Mouse (Mus musculus) forebrain, embryonic 16.5 days (tissue): Measurements from ENCODE around the gene Sez6. TPM values are rescaled to one million over a fixed set of nuclear protein-coding genes. Genes with fewer than 3 reads are reported as not detected.

ENCODE experiments used
- ATAC-seq: fragments of 200-750 bp; cut with Nextera tagmentation; 2 replicates; pipeline ENCODE4 v1.8.0; 2017; ENCODE audit warnings: mild to moderate bottlenecking, moderate library complexity
- H3K27ac ChIP-seq: fragments of 300-500 bp; sonication (generic); 2 replicates; pipeline ENCODE4 v1.5.1; 2014; ENCODE audit warnings: low read length, control low read depth
- H3K27me3 ChIP-seq: fragments of 300-500 bp; sonication (generic); replicated peaks from 2 replicates; pipeline ENCODE4 v1.6.1; 2014; ENCODE audit warnings: low read length; ENCODE audit not compliant: control insufficient read depth, insufficient read depth
- H3K36me3 ChIP-seq: fragments of 300-500 bp; sonication (generic); 2 replicates; pipeline ENCODE4 v1.6.1; 2014; ENCODE audit not compliant: control insufficient read depth, insufficient read depth
- H3K4me1 ChIP-seq: fragments of 300-500 bp; sonication (generic); replicated peaks from 2 replicates; pipeline ENCODE4 v1.6.1; 2014; ENCODE audit warnings: low read length; ENCODE audit not compliant: control insufficient read depth, insufficient read depth
- H3K4me2 ChIP-seq: fragments of 300-500 bp; sonication (generic); 2 replicates; pipeline ENCODE4 v1.6.1; 2014; ENCODE audit warnings: mild to moderate bottlenecking, low read length, control low read depth
- H3K4me3 ChIP-seq: fragments of 300-500 bp; sonication (generic); replicated peaks from 2 replicates; pipeline ENCODE4 v1.5.1; 2014; ENCODE audit warnings: mild to moderate bottlenecking, low read length, control low read depth
- H3K9ac ChIP-seq: fragments of 300-500 bp; sonication (generic); replicated peaks from 2 replicates; pipeline ENCODE4 v1.6.1; 2014; ENCODE audit warnings: low read depth, low read length, control low read depth
- H3K9me3 ChIP-seq: fragments of 300-500 bp; sonication (generic); 2 replicates; pipeline ENCODE4 v1.6.1; 2016; ENCODE audit warnings: low read length; ENCODE audit not compliant: control insufficient read depth
- WGBS: fragments of 180-500 bp; shearing (Covaris S2); extraction: QIAGEN DNeasy Blood & Tissue Kit; methylation state at CpG from one replicate; pipeline ENCODE4 v1.1.7; 2014; 5-methylcytosine and 5-hydroxymethylcytosine counted together
- polyA plus RNA-seq: library from polyadenylated mRNA; unstranded; fragments of >200 nt; fragmentation: Nextera tagmentation; extraction: Ambion mirVana; gene quantifications from 2 replicates; pipeline ENCODE4 v1.2.1, GENCODE M21; 2015

Gene Sez6
- polyA plus RNA-seq, 1 experiment from 2014 or later = 284 TPM

- no peak overlapping the region for H3K9ac ChIP-seq
- ATAC-seq = no peak
- no peak overlapping the region for H3K27ac ChIP-seq
- no peaks in the 10 kb centered on the region for H3K27me3 ChIP-seq
- 92% methylated on average over 5 of the region's 5 CpGs for WGBS
- no peak overlapping the region for H3K4me3 ChIP-seq
- no peaks in the 10 kb centered on the region for H3K4me1 ChIP-seq
- no peaks in the 10 kb centered on the region for H3K9me3 ChIP-seq
- H3K4me2 ChIP-seq = no peak overlapping the region
- H3K36me3 ChIP-seq = peaks cover 33% of the 10 kb centered on the region
These were observed 75.8 kb downstream of the Sez6 start for GRCm38 (mm10) chr11:78006446-78006845.

GRCm38 (mm10) chr11:78019676-78020075 is 89.1 kb downstream of the Sez6 start:
- Histone ChIP-seq H3K36me3 (peaks cover 51% of the 10 kb centered on the region), H3K9me3 (no peaks in the 10 kb centered on the region), H3K4me3 (no peak overlapping the region), H3K27me3 (no peaks in the 10 kb centered on the region), H3K4me2 (no peak overlapping the region), H3K9ac (no peak overlapping the region), H3K4me1 (no peaks in the 10 kb centered on the region), H3K27ac (no peak overlapping the region)
- 21% methylated on average over 4 of the region's 4 CpGs for WGBS
- peak; percentile 61; the same call in 1 of the 2 replicates for ATAC-seq

- H3K4me3 ChIP-seq = no peak overlapping the region
- ATAC-seq = no peak
- H3K27ac ChIP-seq = no peak overlapping the region
- no peak overlapping the region for H3K4me2 ChIP-seq
- no peaks in the 10 kb centered on the region for H3K27me3 ChIP-seq
- H3K9ac ChIP-seq = no peak overlapping the region
- H3K4me1 ChIP-seq = no peaks in the 10 kb centered on the region
- peaks cover 57% of the 10 kb centered on the region for H3K36me3 ChIP-seq
- 81% methylated on average over 8 of the region's 8 CpGs for WGBS
- no peaks in the 10 kb centered on the region for H3K9me3 ChIP-seq
These were observed 93.0 kb downstream of the Sez6 start for GRCm38 (mm10) chr11:78023607-78024006.

Other genes starting within 250 kb of the Sez6 start
- 2.7 and 3.6 TPM in 2 replicates for gene Nufip2, start 244.6 kb upstream of the Sez6 start, polyA plus RNA-seq
- 0.19 and 0.66 TPM in 2 replicates for gene Cryba1, start 205.5 kb upstream of the Sez6 start, polyA plus RNA-seq
- 54.8 and 59.8 TPM in 2 replicates for gene Myo18a, start 167.6 kb upstream of the Sez6 start, polyA plus RNA-seq
- gene Gm10277, start 143.1 kb upstream of the Sez6 start, polyA plus RNA-seq = 0.99 and 3.3 TPM in 2 replicates
- 8.6 and 12.6 TPM in 2 replicates for gene Pipox, start 36.7 kb upstream of the Sez6 start, polyA plus RNA-seq
- 20.6 and 23.0 TPM in 2 replicates for gene Phf12, start 52.0 kb downstream of the Sez6 start, polyA plus RNA-seq
- 29.5 and 33.8 TPM in 2 replicates for gene Dhrs13, start 101.5 kb downstream of the Sez6 start, polyA plus RNA-seq
- 101 and 106 TPM in 2 replicates for gene Flot2, start 107.1 kb downstream of the Sez6 start, polyA plus RNA-seq
- gene Eral1, start 149.6 kb downstream of the Sez6 start, polyA plus RNA-seq = 34.2 and 34.3 TPM in 2 replicates
- 18.8 and 21.1 TPM in 2 replicates for gene Fam222b, start 163.9 kb downstream of the Sez6 start, polyA plus RNA-seq
- gene Traf4, start 234.8 kb downstream of the Sez6 start, polyA plus RNA-seq = 122 and 124 TPM in 2 replicates
- 5.1 and 6.0 TPM in 2 replicates for gene Nek8, start 245.9 kb downstream of the Sez6 start, polyA plus RNA-seq
- gene Tlcd1, start 245.9 kb downstream of the Sez6 start, polyA plus RNA-seq = 5.4 and 6.5 TPM in 2 replicates